Mouse (Mus musculus): Measurements from ENCODE around the gene Prkag3. TPM values are rescaled to one million over a fixed set of nuclear protein-coding genes. Genes with fewer than 3 reads are reported as not detected.

The Prkag3 gene
- total RNA-seq, 2 experiments from 2014 or later: 0.23 TPM; not detected in 1

DNA sequence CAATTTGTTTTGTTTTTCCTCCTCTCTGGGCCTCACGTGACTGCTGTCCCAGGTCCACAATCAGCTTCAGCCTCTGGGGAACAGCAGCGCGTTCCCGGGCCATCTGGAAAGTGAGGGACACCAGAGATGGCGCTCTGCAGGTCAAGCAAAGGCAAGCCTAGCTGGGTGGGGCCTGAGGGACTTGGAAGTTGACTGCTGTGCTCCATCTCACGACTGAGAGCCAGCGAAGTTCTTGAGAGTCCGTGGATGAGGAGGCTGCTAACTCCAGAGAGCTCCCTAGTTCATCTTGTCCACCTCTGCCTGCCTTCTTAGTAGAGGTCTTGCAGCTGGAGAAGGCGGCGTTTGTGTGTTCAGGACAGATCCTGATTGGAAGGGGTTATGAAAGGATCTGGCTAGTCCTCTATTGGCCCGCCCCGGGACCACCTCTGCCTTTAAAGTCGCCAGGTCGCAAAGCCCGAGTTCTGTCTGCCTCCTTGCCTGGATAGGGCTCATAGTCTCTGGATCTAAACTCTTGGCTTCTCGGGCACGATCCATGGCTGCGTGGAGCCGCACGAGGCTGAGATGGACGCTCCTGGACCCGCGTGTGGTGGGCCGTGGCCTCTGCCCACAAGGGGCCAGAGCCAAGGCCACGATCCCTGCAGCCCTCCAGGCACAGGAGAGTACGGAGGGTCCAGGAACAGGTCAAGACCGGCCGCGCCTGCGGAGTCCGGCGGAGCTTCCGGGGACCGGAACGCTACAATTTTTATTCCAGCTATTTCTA, 35.7 kb downstream of the Prkag3 start, which contains the start of gene Cyp27a1:
Cyp27a1 (plus strand) TSS at position 476 of the 760 bp plus-strand sequence.
- DNase-seq: peak; percentile 66 to 79

DNA sequence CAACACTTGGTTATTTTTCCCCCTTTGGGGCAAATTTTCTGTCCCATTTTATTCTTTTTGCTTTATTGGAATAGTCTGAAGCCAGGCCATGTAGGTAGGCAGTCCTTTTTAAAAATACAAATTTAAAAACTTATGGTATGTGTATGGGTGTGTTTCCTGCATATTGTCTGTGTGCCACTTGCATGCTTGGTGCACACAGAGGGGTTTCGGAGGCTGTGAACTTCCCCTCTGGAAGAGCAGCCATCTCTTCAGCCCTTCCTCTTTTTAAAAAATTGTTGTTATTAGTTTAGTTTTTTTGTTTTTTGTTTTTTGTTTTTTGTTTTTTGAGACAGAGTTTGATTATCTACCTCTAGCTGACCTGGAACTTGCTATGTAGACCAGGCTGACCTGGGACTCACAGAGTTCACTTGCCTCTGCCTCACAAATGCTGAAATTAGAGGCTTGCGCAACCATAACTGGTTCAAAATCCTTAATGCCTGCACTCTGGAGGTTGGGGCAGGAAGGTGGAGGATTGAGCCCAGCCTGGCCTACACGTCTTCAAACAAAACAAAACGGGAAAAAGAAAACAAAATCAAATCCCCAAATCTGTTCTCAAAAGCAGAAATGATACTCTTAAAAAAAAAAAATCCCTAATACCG, 36.4 kb downstream of the Prkag3 start:
- peak in 1 of 2 experiments; percentile 29 for DNase-seq

DNA sequence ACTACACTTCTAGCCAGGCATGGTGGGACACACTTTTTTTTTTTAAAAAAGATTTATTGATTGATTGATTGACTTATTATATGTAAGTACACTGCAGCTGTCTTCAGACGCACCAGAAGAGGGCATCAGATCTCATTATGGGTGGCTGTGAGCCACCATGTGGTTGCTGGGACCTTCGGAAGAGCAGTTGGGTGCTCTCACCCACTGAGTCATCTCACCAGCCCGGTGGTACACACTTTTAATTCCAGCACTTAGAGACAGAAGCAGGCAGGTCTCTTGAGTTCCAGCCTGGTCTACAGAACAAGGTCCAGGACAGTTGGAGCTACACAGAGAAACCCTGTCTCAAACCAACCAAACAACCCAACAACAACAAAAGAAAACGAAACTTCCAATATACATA, 37.0 kb downstream of the Prkag3 start:
- no peak for DNase-seq

- DNase-seq: no peak
Observed at GRCm38 (mm10) chr1:74709566-74709965, 39.5 kb downstream of the Prkag3 start.

GRCm38 (mm10) chr1:74705016-74705415, 44.0 kb downstream of the Prkag3 start:
- DNase-seq: no peak

GRCm38 (mm10) chr1:74704156-74704555, 44.9 kb downstream of the Prkag3 start:
- DNase-seq: no peak

DNA sequence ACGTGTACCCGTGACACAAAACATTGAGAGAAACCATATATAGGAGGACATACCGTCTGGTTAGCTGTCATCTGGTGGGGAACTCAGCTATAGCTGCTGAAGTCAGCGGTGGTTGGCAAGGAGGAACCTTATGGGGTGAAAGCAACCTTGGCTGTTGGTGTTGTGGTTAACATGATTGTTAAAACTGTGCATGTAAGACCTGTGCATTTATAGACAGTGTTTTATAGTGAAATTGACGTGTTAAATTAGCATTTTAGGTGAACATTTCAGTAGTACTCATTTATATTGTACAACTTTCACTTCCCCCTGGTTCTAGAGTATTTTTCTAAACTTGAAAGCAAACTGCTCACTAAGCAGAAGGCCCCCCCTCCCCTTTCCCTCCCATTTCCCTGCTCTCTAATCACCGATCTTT, 46.9 kb downstream of the Prkag3 start:
- no peak for DNase-seq

- DNase-seq: peak; percentile 65 to 73
Observed at GRCm38 (mm10) chr1:74698791-74699190, 50.2 kb downstream of the Prkag3 start.

DNA sequence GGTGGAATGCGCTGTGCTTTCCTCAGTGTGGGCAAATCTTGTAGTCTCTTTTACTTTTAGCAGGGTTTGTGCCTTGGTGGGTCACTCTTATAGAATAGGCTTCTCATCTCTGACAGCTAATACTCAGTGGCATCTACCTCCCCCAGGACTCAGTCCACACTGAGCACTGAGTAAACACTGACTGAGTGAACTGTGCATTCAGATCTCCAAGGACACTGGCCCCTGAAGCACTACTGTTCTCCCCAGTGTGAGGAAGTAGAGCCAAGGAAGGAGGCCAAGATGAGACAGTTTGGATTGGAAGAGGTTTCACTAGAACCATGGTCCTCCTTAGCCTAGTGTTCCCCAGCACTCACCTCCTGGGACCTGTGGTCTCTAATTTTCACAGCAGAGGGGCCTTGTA, 50.7 kb downstream of the Prkag3 start:
- no peak for DNase-seq

GRCm38 (mm10) chr1:74697416-74697815, 51.6 kb downstream of the Prkag3 start:
- DNase-seq: no peak

- DNase-seq: no peak
Observed at GRCm38 (mm10) chr1:74695836-74696235, 53.2 kb downstream of the Prkag3 start.

GRCm38 (mm10) chr1:74693891-74694583, 55.0 kb downstream of the Prkag3 start:
- no peak for DNase-seq

Other genes with a start within 250 kb of the Prkag3 start
- 10 to 100 TPM; 27.5 to 30.5 TPM for gene Cnot9, start 243.2 kb downstream of the Prkag3 start, total RNA-seq (2021)
- gene Plcd4, start 206.3 kb downstream of the Prkag3 start, total RNA-seq (2021): under 1 TPM; 0.43 to 0.53 TPM
- gene Usp37, start 204.9 kb downstream of the Prkag3 start, total RNA-seq (2021): 10 to 100 TPM; 19.7 to 23.9 TPM
- gene Zfp142, start 161.0 kb downstream of the Prkag3 start, total RNA-seq (2021): 10 to 100 TPM; 12.6 to 18.3 TPM
- gene Bcs1l, start 160.9 kb downstream of the Prkag3 start, total RNA-seq (2021): 10 to 100 TPM; 29.2 to 29.3 TPM
- gene Rnf25, start 147.8 kb downstream of the Prkag3 start, total RNA-seq (2021): 10 to 100 TPM; 40.6 to 55.3 TPM
- 1 to 10 TPM; 2.9 to 4.2 TPM for gene Stk36, start 147.8 kb downstream of the Prkag3 start, total RNA-seq (2021)
- gene Ttll4, start 87.5 kb downstream of the Prkag3 start, total RNA-seq (2021): 10 to 100 TPM; 18.3 to 21.8 TPM
- 10 to 100 TPM; 11.4 to 14.9 TPM for gene Cyp27a1, start 35.6 kb downstream of the Prkag3 start, total RNA-seq (2021)
- 1 to 10 TPM; 3.9 to 4.3 TPM for gene Wnt6, start 22.7 kb upstream of the Prkag3 start, total RNA-seq (2021)
- under 1 TPM; 0.36 to 0.43 TPM for gene Wnt10a, start 42.3 kb upstream of the Prkag3 start, total RNA-seq (2021)
- 1 to 10 TPM; 2.8 to 3.5 TPM for gene Cdk5r2, start 105.7 kb upstream of the Prkag3 start, total RNA-seq (2021)
- 1 to 10 TPM in 1 of 2 experiments, under 1 TPM in 1; 0.93 to 1.1 TPM for gene Fev, start 136.2 kb upstream of the Prkag3 start, total RNA-seq (2021)
- under 1 TPM in 1 of 2 experiments, not detected in 1; 0.56 TPM for gene Cryba2, start 143.9 kb upstream of the Prkag3 start, total RNA-seq (2021)
- not detected for gene Cfap65, start 186.4 kb upstream of the Prkag3 start, total RNA-seq (2021)
- not detected for gene Ihh, start 202.5 kb upstream of the Prkag3 start, total RNA-seq (2021)

Measured in adrenal gland, postnatal 36 days (tissue).